Mouse (Mus musculus) right cerebral cortex, postnatal 25 days (tissue): ENCODE results near the gene Brap.
"Not testable (repeated sequence)": the region's sequence is repeated elsewhere in the genome, so short reads cannot be mapped to it uniquely, and the experiment has no call there.

ENCODE experiments used
- DNase-seq: peaks from one replicate; pipeline ENCODE4 v3.0.0; 2022

Brap gene

GRCm38 (mm10) chr5:121670412-121670811 lies 10.0 kb downstream of the Brap start:
- no peak for DNase-seq

GRCm38 (mm10) chr5:121682250-121682649 lies 21.9 kb downstream of the Brap start:
- no peak for DNase-seq

- DNase-seq: no peak
These were observed 25.1 kb downstream of the Brap start for GRCm38 (mm10) chr5:121685495-121685894.

- DNase-seq: no peak
These were observed 25.9 kb downstream of the Brap start for GRCm38 (mm10) chr5:121686113-121686898.

- DNase-seq: no peak
These were observed 30.3 kb downstream of the Brap start for GRCm38 (mm10) chr5:121690482-121691211.

- DNase-seq: not testable (repeated sequence)
These were observed 31.1 kb downstream of the Brap start for GRCm38 (mm10) chr5:121691436-121691835.

GRCm38 (mm10) chr5:121692897-121693296 lies 32.5 kb downstream of the Brap start:
- no peak for DNase-seq

- DNase-seq: no peak
These were observed 36.4 kb downstream of the Brap start for GRCm38 (mm10) chr5:121696761-121697160.

- no peak for DNase-seq
These were observed 39.5 kb downstream of the Brap start for GRCm38 (mm10) chr5:121699891-121700290.

GRCm38 (mm10) chr5:121700496-121700895 lies 40.1 kb downstream of the Brap start:
- peak; percentile 83 for DNase-seq

- DNase-seq: no peak
These were observed 40.9 kb downstream of the Brap start for GRCm38 (mm10) chr5:121701111-121701769.

GRCm38 (mm10) chr5:121703341-121703740 lies 43.0 kb downstream of the Brap start:
- DNase-seq: no peak

- no peak for DNase-seq
These were observed 44.3 kb downstream of the Brap start for GRCm38 (mm10) chr5:121704512-121705248.

GRCm38 (mm10) chr5:121710402-121710801 lies 50.0 kb downstream of the Brap start:
- no peak for DNase-seq

GRCm38 (mm10) chr5:121710851-121711173 lies 50.4 kb downstream of the Brap start:
- no peak for DNase-seq

GRCm38 (mm10) chr5:121711174-121711927 lies 51.0 kb downstream of the Brap start, which contains the start of gene Atxn2:
Atxn2 (plus strand) TSS chr5:121711337.
- peak; percentile 82 for DNase-seq

- DNase-seq: no peak
These were observed 51.5 kb downstream of the Brap start for GRCm38 (mm10) chr5:121711928-121712231.

- peak; percentile 35 for DNase-seq
These were observed 52.0 kb downstream of the Brap start for GRCm38 (mm10) chr5:121712232-121712933.

- DNase-seq: peak; percentile 17
These were observed 52.7 kb downstream of the Brap start for GRCm38 (mm10) chr5:121712934-121713538.

GRCm38 (mm10) chr5:121714331-121714730 lies 54.0 kb downstream of the Brap start:
- no peak for DNase-seq

- no peak for DNase-seq
These were observed 54.6 kb downstream of the Brap start for GRCm38 (mm10) chr5:121714928-121715327.
